Mouse (Mus musculus): ENCODE measurements around the gene Dock10. TPM values are rescaled to one million over a fixed set of nuclear protein-coding genes. Genes with fewer than 3 reads are reported as not detected.

Dock10 gene
- polyA plus RNA-seq, 1 experiment from 2014 or later = 4.3 TPM

DNA sequence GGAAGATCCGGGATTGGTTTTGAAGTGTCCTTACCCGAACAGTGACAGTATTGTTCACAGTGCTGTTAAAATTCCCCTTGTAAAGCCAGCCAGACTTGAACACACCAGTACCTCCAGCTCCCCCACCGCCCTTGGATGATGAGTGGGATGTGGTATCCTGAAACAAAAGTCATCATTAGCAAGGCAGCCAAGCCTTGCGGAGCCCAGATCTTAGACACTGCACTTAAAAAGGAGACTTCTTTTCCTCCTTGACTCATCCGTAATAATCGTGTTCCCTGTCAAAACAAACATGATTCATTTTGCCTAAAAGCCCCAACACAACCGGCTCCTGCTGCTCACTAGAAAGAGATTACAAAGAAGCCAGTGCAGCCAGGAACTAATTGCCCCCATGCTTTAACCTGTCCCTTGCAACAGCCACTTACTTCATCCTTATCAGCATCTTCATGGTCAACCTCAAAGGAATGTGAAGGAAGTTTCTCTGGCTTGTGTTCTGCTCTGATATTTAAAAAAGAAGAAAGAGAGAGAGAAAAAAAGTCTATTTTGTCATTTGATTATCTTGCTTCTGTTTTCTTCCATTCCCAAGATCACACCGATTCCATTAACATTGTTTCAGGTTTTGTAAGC, 152.1 kb downstream of the Dock10 start:
- Histone ChIP-seq H3K27ac (ENCODE audit: poor library complexity, severe bottlenecking) (no peak overlapping the region), H3K27me3 (replicated peaks) (no peaks in the 10 kb centered on the region), H3K9ac (no peak overlapping the region), H3K4me2 (no peak overlapping the region), H3K9me3 (replicated peaks) (no peaks in the 10 kb centered on the region), H3K4me1 (replicated peaks) (no peaks in the 10 kb centered on the region), H3K36me3 (no peaks in the 10 kb centered on the region), H3K4me3 (no peak overlapping the region)
- no peak for ATAC-seq (ENCODE audit: insufficient number of reproducible peaks, low FRiP score)
- 46% methylated on average over 8 of the region's 8 CpGs for WGBS

DNA sequence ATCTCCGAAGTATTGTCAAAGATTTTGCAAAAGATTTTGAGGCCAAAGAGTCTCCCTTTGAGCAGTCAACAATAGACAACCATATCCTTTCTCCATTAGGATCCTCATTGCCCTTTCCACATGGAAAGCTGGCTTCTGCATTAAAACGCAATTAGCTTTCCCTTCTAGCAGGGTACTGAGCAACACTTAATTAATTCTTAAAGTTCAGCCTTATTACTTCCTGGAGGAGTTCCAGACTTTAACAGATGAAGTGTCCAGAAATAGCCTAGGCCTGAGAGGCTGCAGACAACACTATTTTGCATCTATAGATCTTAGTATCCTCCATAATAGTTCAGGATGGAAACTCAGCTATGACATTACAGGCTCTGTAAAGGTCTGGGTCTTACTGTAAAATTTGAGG, 154.0 kb downstream of the Dock10 start:
- no peaks in the 10 kb centered on the region for H3K27me3 ChIP-seq (replicated peaks)
- no peaks in the 10 kb centered on the region for H3K36me3 ChIP-seq
- H3K9me3 ChIP-seq (replicated peaks) = no peaks in the 10 kb centered on the region
- H3K4me3 ChIP-seq = no peak overlapping the region
- no peak overlapping the region for H3K27ac ChIP-seq (ENCODE audit: poor library complexity, severe bottlenecking)
- no peak overlapping the region for H3K9ac ChIP-seq
- H3K4me1 ChIP-seq (replicated peaks) = no peaks in the 10 kb centered on the region
- ATAC-seq (ENCODE audit: insufficient number of reproducible peaks, low FRiP score) = no peak
- H3K4me2 ChIP-seq = no peak overlapping the region
- WGBS = 75% methylated on average over 2 of the region's 2 CpGs

DNA sequence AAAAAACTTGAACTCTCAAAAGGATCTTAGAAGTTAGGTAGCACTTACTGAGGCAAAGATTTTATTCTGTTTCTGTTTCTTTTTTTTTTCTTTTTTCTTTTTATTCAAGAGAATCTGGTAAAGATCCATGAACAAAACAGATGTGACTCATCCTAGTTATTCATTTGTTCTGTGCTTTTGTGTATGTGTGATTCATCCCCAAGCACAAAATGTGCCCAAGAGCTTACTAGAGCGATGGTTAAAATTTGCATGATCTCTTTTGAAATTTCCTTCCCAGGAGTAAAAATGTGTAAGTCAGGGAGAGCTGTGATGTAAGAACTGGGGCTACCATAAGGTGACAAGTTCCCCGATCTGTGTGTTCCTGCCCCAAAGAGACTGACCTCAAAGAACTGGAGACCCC, 155.2 kb downstream of the Dock10 start:
- no peak overlapping the region for H3K4me2 ChIP-seq
- no peak overlapping the region for H3K9ac ChIP-seq
- WGBS = 83% methylated on average over 2 of the region's 2 CpGs
- no peak overlapping the region for H3K4me3 ChIP-seq
- H3K36me3 ChIP-seq = no peaks in the 10 kb centered on the region
- no peaks in the 10 kb centered on the region for H3K9me3 ChIP-seq (replicated peaks)
- no peak for ATAC-seq (ENCODE audit: insufficient number of reproducible peaks, low FRiP score)
- H3K4me1 ChIP-seq (replicated peaks) = no peaks in the 10 kb centered on the region
- no peaks in the 10 kb centered on the region for H3K27me3 ChIP-seq (replicated peaks)
- H3K27ac ChIP-seq (ENCODE audit: poor library complexity, severe bottlenecking) = no peak overlapping the region

DNA sequence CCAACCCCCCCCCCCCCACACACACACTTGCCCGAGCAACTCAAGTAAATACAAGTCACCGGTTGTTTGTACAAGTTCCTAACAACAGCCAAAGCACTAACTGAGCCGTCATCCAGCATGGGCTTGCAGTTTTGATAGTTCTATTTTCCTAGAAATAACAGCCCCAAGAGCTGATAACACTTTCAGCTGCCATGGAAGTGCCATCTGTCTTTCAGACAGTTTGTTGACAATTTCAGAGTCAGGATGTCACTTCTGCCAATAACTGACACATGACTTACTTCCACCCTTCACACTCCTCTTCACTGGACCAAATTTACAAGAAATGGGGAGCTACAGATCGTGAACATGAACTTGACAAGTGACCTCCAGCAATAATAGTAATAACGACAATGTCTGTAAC, 175.0 kb downstream of the Dock10 start:
- Histone ChIP-seq H3K36me3 (no peaks in the 10 kb centered on the region), H3K9ac (no peak overlapping the region), H3K27ac (ENCODE audit: poor library complexity, severe bottlenecking) (no peak overlapping the region), H3K27me3 (replicated peaks) (no peaks in the 10 kb centered on the region), H3K9me3 (replicated peaks) (no peaks in the 10 kb centered on the region), H3K4me2 (no peak overlapping the region), H3K4me3 (no peak overlapping the region), H3K4me1 (replicated peaks) (no peaks in the 10 kb centered on the region)
- ATAC-seq (ENCODE audit: insufficient number of reproducible peaks, low FRiP score) = no peak
- WGBS = 71% methylated on average over 5 of the region's 5 CpGs

GRCm38 (mm10) chr1:80582186-80582585, 176.1 kb downstream of the Dock10 start:
- Histone ChIP-seq H3K4me2 (no peak overlapping the region), H3K4me1 (replicated peaks) (no peaks in the 10 kb centered on the region), H3K9ac (no peak overlapping the region), H3K27me3 (replicated peaks) (no peaks in the 10 kb centered on the region), H3K27ac (ENCODE audit: poor library complexity, severe bottlenecking) (no peak overlapping the region), H3K4me3 (no peak overlapping the region), H3K36me3 (no peaks in the 10 kb centered on the region), H3K9me3 (replicated peaks) (no peaks in the 10 kb centered on the region)
- no peak for ATAC-seq (ENCODE audit: insufficient number of reproducible peaks, low FRiP score)
- 72% methylated on average over 3 of the region's 3 CpGs for WGBS

GRCm38 (mm10) chr1:80576898-80577297, 181.4 kb downstream of the Dock10 start:
- 77% methylated on average over 2 of the region's 2 CpGs for WGBS
- no peak for ATAC-seq (ENCODE audit: insufficient number of reproducible peaks, low FRiP score)

DNA sequence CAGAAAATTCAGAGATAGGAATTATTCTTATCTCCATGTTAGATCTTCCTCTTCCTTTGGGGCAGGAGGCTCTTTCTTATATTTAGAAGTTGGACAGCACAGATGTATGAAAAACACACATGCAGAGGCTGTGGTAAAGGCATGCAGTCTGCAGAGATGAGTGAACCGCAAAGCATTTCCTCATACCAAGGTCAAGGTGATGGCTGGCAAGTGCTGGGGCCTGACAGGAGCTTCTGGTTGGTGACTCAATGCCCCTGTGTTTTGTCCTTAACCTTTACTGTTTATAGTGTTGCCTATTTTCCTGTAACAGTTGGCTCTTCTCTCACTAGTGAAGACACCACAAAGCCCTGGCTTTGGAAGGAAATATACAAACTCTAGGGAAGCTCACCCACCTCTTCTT, 201.9 kb downstream of the Dock10 start:
- ATAC-seq (ENCODE audit: insufficient number of reproducible peaks, low FRiP score) = no peak
- H3K4me1 ChIP-seq (replicated peaks) = no peaks in the 10 kb centered on the region
- H3K4me3 ChIP-seq = no peak overlapping the region
- 88% methylated on average over 1 of the region's 1 CpGs for WGBS
- no peaks in the 10 kb centered on the region for H3K27me3 ChIP-seq (replicated peaks)
- no peak overlapping the region for H3K27ac ChIP-seq (ENCODE audit: poor library complexity, severe bottlenecking)
- no peak overlapping the region for H3K4me2 ChIP-seq
- H3K9ac ChIP-seq = no peak overlapping the region
- no peaks in the 10 kb centered on the region for H3K36me3 ChIP-seq
- no peaks in the 10 kb centered on the region for H3K9me3 ChIP-seq (replicated peaks)

More at GRCm38 (mm10) chr1:80576898-80577297, 181.4 kb downstream of the Dock10 start:
- H3K4me1 ChIP-seq (replicated peaks) = no peaks in the 10 kb centered on the region
- no peaks in the 10 kb centered on the region for H3K36me3 ChIP-seq
- no peaks in the 10 kb centered on the region for H3K27me3 ChIP-seq (replicated peaks)
- H3K4me3 ChIP-seq = no peak overlapping the region
- H3K4me2 ChIP-seq = no peak overlapping the region
- no peaks in the 10 kb centered on the region for H3K9me3 ChIP-seq (replicated peaks)
- no peak overlapping the region for H3K9ac ChIP-seq
- no peak overlapping the region for H3K27ac ChIP-seq (ENCODE audit: poor library complexity, severe bottlenecking)

DNA sequence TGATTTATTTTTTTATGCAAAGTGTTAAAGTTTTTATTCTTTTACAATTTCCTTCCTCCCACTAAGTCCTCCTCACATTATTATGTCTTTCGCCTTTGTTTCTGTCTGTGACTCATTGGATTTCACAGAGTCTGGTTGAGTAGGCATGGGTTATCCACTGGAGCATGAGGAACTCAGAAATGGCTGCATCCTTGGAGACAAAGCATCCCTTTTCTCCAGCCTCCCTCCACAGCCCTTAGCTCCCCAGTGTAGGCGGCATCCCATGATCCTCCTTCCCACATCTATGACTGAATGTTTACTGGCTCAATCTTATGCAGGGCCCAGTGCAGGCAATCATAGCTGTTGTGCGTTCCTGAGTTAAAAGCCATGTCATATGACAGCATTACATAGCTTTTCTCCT, 216.8 kb downstream of the Dock10 start:
- 83% methylated on average over 3 of the region's 3 CpGs for WGBS
- no peaks in the 10 kb centered on the region for H3K36me3 ChIP-seq
- no peak overlapping the region for H3K4me2 ChIP-seq
- no peak overlapping the region for H3K27ac ChIP-seq (ENCODE audit: poor library complexity, severe bottlenecking)
- no peaks in the 10 kb centered on the region for H3K27me3 ChIP-seq (replicated peaks)
- no peak for ATAC-seq (ENCODE audit: insufficient number of reproducible peaks, low FRiP score)
- no peak overlapping the region for H3K4me3 ChIP-seq
- no peaks in the 10 kb centered on the region for H3K9me3 ChIP-seq (replicated peaks)
- no peaks in the 10 kb centered on the region for H3K4me1 ChIP-seq (replicated peaks)
- no peak overlapping the region for H3K9ac ChIP-seq

- WGBS = 66% methylated on average over 5 of the region's 5 CpGs
- no peaks in the 10 kb centered on the region for H3K9me3 ChIP-seq (replicated peaks)
- no peak for ATAC-seq (ENCODE audit: insufficient number of reproducible peaks, low FRiP score)
- H3K27ac ChIP-seq (ENCODE audit: poor library complexity, severe bottlenecking) = no peak overlapping the region
- H3K4me3 ChIP-seq = no peak overlapping the region
- H3K36me3 ChIP-seq = no peaks in the 10 kb centered on the region
- H3K9ac ChIP-seq = no peak overlapping the region
- no peaks in the 10 kb centered on the region for H3K27me3 ChIP-seq (replicated peaks)
- no peak overlapping the region for H3K4me2 ChIP-seq
- H3K4me1 ChIP-seq (replicated peaks) = no peaks in the 10 kb centered on the region
These were observed 236.1 kb downstream of the Dock10 start for GRCm38 (mm10) chr1:80522197-80522596.

- Histone ChIP-seq H3K9ac (no peak overlapping the region), H3K27me3 (replicated peaks) (no peaks in the 10 kb centered on the region), H3K27ac (ENCODE audit: poor library complexity, severe bottlenecking) (no peak overlapping the region), H3K4me1 (replicated peaks) (no peaks in the 10 kb centered on the region), H3K9me3 (replicated peaks) (no peaks in the 10 kb centered on the region), H3K4me2 (no peak overlapping the region), H3K4me3 (no peak overlapping the region), H3K36me3 (no peaks in the 10 kb centered on the region)
- no peak for ATAC-seq (ENCODE audit: insufficient number of reproducible peaks, low FRiP score)
- whole genome bisulfite sequencing = 14% methylated on average over 2 of the region's 2 CpGs
These were observed 237.9 kb downstream of the Dock10 start for GRCm38 (mm10) chr1:80520456-80520855.

DNA sequence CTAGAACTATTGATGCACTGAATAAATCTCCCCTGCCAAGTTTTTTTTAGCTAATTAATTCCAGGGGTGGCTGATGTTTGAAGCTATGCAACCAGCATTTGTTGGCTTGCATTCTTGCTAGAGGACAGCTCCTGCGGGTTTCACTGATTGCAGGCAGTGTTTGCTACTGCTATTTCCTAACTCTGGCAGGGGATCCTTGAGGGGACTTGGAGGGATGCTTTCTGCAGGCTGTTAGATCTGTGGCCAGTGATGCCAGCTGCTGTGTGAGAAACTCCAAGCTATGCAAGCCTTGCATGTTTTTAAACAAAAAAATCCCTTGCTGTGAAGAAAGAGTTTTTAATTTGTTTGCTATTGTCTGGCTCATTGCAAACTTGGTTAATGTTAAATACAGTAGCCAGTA, 238.4 kb downstream of the Dock10 start:
- H3K4me2 ChIP-seq = no peak overlapping the region
- H3K9ac ChIP-seq = no peak overlapping the region
- no peaks in the 10 kb centered on the region for H3K9me3 ChIP-seq (replicated peaks)
- no peak overlapping the region for H3K27ac ChIP-seq (ENCODE audit: poor library complexity, severe bottlenecking)
- no peak for ATAC-seq (ENCODE audit: insufficient number of reproducible peaks, low FRiP score)
- WGBS = 5% methylated on average over 1 of the region's 1 CpGs
- no peaks in the 10 kb centered on the region for H3K36me3 ChIP-seq
- no peak overlapping the region for H3K4me3 ChIP-seq
- no peaks in the 10 kb centered on the region for H3K27me3 ChIP-seq (replicated peaks)
- no peaks in the 10 kb centered on the region for H3K4me1 ChIP-seq (replicated peaks)

- Histone ChIP-seq H3K36me3 (no peaks in the 10 kb centered on the region), H3K9ac (no peak overlapping the region), H3K27ac (ENCODE audit: poor library complexity, severe bottlenecking) (no peak overlapping the region), H3K9me3 (replicated peaks) (no peaks in the 10 kb centered on the region), H3K4me2 (no peak overlapping the region), H3K27me3 (replicated peaks) (no peaks in the 10 kb centered on the region), H3K4me3 (no peak overlapping the region), H3K4me1 (replicated peaks) (no peaks in the 10 kb centered on the region)
- no peak for ATAC-seq (ENCODE audit: insufficient number of reproducible peaks, low FRiP score)
- 48% methylated on average over 6 of the region's 6 CpGs for WGBS
These were observed 242.5 kb downstream of the Dock10 start for GRCm38 (mm10) chr1:80515836-80516235.
